Mouse (Mus musculus): Measurements from ENCODE around the gene Misp. TPM values are rescaled to one million over a fixed set of nuclear protein-coding genes. Genes with fewer than 3 reads are reported as not detected.
A peak's percentile ranks its signal among the peaks of the same experiment; 100 is the strongest.

Gene Misp
- total RNA-seq, 1 experiment from 2014 or later: 1.0 TPM

- peak; percentile 40; the same call in 1 of the 2 replicates for ATAC-seq (ENCODE audit: extremely low read depth, insufficient number of reproducible peaks, low FRiP score, poor library complexity, severe bottlenecking)
Observed at GRCm38 (mm10) chr10:79793051-79793737, 27.6 kb upstream of the Misp start, which contains the start of gene Palm. Palm (plus strand) TSS chr10:79793572.

DNA sequence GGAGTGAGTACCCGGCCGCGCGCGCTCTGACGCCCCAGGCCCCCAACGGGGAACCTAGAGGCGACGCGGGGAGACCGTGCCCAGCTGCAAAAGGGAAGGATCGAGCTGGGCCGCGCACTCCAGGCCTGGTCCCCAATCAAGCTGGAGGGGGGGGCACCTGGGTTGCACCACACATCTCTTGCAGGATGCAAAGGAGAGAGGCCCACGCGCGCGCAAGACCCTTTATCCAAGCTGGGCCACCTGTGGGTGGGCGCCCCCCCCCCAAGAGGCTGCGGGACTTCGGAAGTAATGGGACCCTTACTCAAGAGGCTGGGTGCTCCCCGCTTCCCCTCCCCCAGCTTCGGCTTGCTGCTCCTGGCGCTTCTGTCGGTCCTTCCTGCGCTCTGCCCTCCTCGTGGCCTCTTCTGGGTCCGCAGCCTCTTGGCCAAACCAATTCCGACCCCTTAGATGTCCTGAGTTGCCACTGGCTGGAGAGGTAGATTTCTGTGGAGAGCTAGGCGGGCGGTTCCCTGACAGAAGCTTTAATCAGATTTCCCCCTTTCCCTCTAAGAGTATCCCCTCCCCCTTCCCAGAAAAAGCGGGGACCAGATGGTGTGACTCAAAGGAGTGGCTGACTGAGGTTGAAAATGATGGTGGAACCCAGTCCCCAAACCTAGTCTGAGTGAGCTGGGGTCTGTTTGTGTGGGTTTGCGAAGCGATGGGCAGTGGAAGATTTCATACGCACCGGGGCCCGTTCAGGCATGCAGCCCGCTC, 26.9 kb upstream of the Misp start:
- ATAC-seq (ENCODE audit: extremely low read depth, insufficient number of reproducible peaks, low FRiP score, poor library complexity, severe bottlenecking): no peak

DNA sequence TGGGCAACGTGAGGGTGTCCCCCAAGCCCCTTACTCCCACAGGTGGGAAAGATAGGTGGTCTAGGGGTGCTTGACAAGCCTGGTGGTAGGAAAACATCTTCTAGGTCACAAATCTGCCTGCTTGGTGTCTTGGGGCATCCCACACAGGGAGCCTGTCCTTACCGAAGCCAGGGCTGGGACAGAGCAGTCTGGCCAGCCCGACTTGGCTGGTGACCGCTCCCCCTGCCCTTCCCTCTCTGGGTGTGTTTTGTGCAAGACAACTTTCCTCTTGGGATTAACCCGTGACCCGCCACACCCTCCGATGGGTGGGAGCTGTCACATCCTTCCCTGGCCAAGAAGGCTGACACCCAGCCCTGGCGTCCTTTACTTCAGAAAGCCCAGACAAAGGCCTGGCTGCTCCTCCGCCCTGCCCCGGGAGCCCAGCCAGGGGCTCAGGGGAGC, 26.3 kb upstream of the Misp start:
- no peak for ATAC-seq (ENCODE audit: extremely low read depth, insufficient number of reproducible peaks, low FRiP score, poor library complexity, severe bottlenecking)

GRCm38 (mm10) chr10:79795905-79796304, 24.9 kb upstream of the Misp start:
- no peak for ATAC-seq (ENCODE audit: extremely low read depth, insufficient number of reproducible peaks, low FRiP score, poor library complexity, severe bottlenecking)

DNA sequence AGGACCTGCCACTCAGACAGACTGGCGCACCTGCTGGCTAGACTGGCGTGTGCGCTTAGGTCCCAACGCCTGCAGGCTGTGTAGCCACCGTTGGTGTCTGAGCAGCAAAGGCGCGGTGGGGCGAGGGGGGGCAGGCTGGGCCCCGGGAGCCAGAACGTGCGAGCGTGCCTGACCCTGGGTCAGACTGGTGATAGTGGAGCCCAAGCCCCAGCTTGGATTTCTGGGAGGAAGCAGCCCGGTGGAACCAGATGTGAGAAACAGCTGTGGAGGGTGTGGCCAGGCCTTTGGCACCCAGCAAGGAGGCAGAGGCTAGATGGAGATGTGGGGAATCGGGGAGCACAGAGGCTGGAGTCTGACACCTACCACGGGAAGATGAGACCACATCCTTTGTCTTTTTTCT, 23.5 kb upstream of the Misp start:
- no peak for ATAC-seq (ENCODE audit: extremely low read depth, insufficient number of reproducible peaks, low FRiP score, poor library complexity, severe bottlenecking)

DNA sequence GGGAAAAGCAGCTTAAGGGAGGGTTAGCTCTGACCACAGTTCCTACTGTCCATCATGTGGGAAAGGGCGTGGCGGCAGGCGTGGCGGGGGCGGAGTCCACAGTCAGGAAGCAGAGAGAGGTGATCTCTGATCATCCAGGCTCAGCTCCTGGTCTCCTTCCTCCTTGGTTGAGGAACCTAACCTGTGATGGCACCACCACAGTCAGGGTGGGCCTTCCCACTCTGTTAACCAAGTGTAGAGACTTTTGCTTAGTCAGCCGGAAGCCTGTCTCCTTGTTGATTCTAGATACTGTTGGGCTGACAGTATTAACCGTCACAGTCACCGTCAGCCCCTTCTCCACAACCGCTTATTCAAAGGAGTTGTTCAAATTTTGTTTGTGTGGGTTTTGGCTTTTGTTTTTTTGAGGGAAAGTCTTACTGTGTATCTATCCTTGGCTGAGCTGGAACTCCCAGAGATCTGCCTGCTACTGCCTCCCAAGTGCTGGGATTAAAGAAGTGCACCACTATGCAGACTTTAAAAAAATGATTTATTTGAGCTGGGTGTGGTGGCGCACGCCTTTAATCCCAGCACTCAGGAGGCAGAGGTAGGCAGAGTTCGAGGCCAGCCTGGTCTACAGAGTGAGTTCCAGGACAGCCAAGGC, 22.4 kb upstream of the Misp start:
- ATAC-seq (ENCODE audit: extremely low read depth, insufficient number of reproducible peaks, low FRiP score, poor library complexity, severe bottlenecking): peak; percentile 44

GRCm38 (mm10) chr10:79800508-79800907, 20.3 kb upstream of the Misp start:
- no peak for ATAC-seq (ENCODE audit: extremely low read depth, insufficient number of reproducible peaks, low FRiP score, poor library complexity, severe bottlenecking)

GRCm38 (mm10) chr10:79801837-79802236, 19.0 kb upstream of the Misp start:
- no peak for ATAC-seq (ENCODE audit: extremely low read depth, insufficient number of reproducible peaks, low FRiP score, poor library complexity, severe bottlenecking)

GRCm38 (mm10) chr10:79802331-79802971, 18.3 kb upstream of the Misp start:
- no peak; the same call in 1 of the 2 replicates for ATAC-seq (ENCODE audit: extremely low read depth, insufficient number of reproducible peaks, low FRiP score, poor library complexity, severe bottlenecking)

DNA sequence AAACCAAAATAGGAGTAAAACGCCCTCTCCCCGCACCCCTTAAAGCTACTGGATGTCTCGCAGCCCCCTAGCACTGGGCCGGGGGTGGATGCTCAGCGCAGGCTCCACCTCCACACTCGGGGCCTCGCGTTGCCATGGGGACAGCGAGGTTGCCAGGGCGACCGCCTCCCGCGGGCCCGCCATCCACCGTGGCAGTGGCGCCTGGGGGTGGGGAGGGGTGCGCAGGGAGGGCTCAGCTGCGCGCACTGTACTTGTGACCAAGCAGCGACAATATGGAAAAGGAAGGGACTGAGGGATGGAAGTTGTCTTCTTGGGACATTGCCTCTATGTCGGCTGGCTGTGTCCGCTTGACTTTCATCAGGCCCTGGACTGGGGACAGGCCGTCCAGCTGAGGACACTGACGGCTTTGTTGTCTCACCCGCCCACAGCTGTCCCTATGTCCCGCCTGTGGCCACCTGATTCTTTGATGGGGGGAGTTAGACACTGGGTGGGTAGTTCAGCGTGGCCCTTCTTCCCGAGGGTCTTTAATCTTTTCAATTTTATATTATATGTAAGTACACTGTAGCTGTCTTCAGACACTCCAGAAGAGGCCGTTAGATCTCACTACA, 17.0 kb upstream of the Misp start:
- ATAC-seq (ENCODE audit: extremely low read depth, insufficient number of reproducible peaks, low FRiP score, poor library complexity, severe bottlenecking): no peak

DNA sequence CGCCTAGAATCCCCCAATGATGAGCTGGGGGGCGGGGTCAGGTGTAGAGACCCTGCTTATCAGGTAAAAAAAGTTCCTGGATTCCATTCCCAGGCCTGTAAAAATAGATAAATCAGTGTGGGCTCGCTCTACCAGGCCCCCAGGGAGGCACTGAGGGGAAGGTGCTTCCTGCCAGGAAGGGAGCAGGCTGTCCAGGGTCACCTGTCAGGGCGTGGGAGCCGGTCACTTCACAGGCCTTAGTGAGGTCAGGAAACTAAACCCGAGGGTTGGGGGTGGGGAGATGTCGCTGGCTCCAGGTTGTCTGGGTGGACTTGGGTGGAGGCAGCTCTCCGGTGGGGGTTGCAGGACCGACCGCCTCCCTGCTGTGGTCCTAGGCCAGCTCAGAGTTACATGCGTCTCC, 15.2 kb upstream of the Misp start:
- ATAC-seq (ENCODE audit: extremely low read depth, insufficient number of reproducible peaks, low FRiP score, poor library complexity, severe bottlenecking): no peak

DNA sequence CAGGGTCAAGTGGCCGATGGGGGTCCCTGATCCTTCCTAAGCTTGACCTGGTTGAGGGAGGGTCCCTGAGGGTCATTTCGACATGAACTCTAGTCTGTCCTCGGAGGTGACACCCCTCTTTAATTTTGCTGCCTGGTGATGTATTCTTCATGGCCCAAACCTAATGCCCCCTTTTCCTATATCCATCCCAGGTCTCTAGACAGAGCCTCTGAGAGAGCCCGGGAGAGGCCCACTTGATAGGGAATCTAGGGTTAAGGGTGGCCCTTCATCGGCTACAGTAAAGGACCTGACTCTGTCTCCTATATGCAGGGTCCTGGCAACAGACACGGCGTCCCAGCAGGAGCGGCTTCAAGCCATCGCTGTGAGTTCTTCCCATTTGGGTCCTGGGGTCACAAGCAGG, 14.5 kb upstream of the Misp start:
- no peak for ATAC-seq (ENCODE audit: extremely low read depth, insufficient number of reproducible peaks, low FRiP score, poor library complexity, severe bottlenecking)

GRCm38 (mm10) chr10:79806972-79807371, 13.8 kb upstream of the Misp start:
- no peak for ATAC-seq (ENCODE audit: extremely low read depth, insufficient number of reproducible peaks, low FRiP score, poor library complexity, severe bottlenecking)

GRCm38 (mm10) chr10:79807826-79808225, 13.0 kb upstream of the Misp start:
- ATAC-seq (ENCODE audit: extremely low read depth, insufficient number of reproducible peaks, low FRiP score, poor library complexity, severe bottlenecking): no peak

GRCm38 (mm10) chr10:79808728-79809127, 12.1 kb upstream of the Misp start:
- no peak for ATAC-seq (ENCODE audit: extremely low read depth, insufficient number of reproducible peaks, low FRiP score, poor library complexity, severe bottlenecking)

DNA sequence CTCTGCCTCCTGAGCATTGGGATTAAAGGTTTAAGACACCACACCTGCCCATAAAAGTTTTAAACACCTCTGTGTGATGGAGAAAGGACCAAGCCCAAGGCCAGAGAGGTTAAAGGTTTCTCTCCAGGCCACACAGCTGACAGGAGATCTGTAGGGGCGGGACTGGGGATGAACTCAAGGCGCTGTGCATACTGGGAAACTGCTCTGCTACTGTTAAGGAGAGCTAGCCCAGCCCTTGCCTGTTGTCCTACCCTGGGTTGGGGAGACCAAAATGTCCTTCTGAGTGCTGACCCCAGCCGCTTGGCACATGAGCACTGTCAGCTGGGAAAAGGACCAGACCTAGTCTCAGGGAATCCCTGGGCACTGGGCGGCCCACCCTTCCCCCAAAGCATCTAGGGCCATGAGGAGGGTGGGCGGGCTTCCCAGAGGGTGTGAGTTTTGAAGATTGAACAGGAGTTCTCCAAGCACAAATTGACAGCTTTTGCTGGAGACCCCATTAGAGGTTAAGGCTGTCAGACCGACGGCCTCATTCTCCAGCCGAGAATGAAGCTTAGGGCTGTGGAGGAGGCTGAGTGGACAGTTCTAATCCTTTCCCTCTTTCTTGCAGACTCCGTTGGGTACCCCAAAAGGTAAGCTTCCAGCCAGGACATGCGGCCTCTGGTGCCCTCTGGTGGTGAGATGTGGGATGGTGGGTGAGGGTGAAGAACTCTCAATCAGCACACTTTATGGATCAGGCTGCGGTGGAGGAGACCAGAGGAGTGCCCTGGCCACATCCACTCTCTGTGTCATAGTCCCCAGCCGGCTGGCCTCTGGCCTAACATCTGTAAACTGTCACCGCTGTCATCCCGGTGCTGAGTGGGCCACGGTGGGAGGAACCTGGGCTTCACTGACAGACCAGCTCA, 8.8 kb upstream of the Misp start:
- peak; percentile 84 for ATAC-seq (ENCODE audit: extremely low read depth, insufficient number of reproducible peaks, low FRiP score, poor library complexity, severe bottlenecking)

- no peak for ATAC-seq (ENCODE audit: extremely low read depth, insufficient number of reproducible peaks, low FRiP score, poor library complexity, severe bottlenecking)
Observed at GRCm38 (mm10) chr10:79814271-79814842, 6.4 kb upstream of the Misp start.

Measured in neutrophil, adult 5-6 weeks (primary cell).